8 mouse cellular contexts compared by ENCODE assay signal in genomic region chr15:10178131-10178566, GRCm38 (mm10). TPM values are rescaled to one million over a fixed set of nuclear protein-coding genes. Genes with fewer than 3 reads are reported as not detected.
DNase-seq lines count a peak whose midpoint lies in the region; ATAC-seq lines count a peak whose summit lies in the region.

No protein-coding gene starts in this region.

- ATAC-seq in heart, embryonic 13.5 days (ENCODE audit: extremely low read depth, insufficient number of reproducible peaks, low FRiP score, low TSS enrichment), result no peak
- no peak for ATAC-seq in limb, embryonic 15.5 days (ENCODE audit: insufficient number of reproducible peaks, low FRiP score, low TSS enrichment, low read depth)

- peak overlapping the region; percentile 97 for H3K4me2 ChIP-seq in heart, embryonic 13.5 days
- H3K4me2 ChIP-seq in limb, embryonic 15.5 days, result peak overlapping the region; percentile 75

- 2% methylated on average over 10 of the region's 10 CpGs for WGBS in heart, embryonic 13.5 days
- 4% methylated on average over 10 of the region's 10 CpGs for WGBS in limb, embryonic 15.5 days

- peak overlapping the region; percentile 78 for H3K9ac ChIP-seq in heart, embryonic 13.5 days
- no peak overlapping the region for H3K9ac ChIP-seq in limb, embryonic 15.5 days

- H3K36me3 ChIP-seq in heart, embryonic 13.5 days, result no peaks in the 10 kb centered on the region
- no peaks in the 10 kb centered on the region for H3K36me3 ChIP-seq in limb, embryonic 15.5 days
- no peaks in the 10 kb centered on the region for H3K36me3 ChIP-seq in splenic B cell, adult 2 months (ENCODE audit: control insufficient read depth, insufficient read depth, low read length, poor library complexity, severe bottlenecking)

- H3K4me3 ChIP-seq in heart, embryonic 13.5 days, result peak overlapping the region; percentile 61
- peak overlapping the region; percentile 35 for H3K4me3 ChIP-seq in limb, embryonic 15.5 days

- H3K4me1 ChIP-seq in heart, embryonic 13.5 days, result peaks cover 8% of the 10 kb centered on the region; the same call in 1 of the 2 replicates
- H3K4me1 ChIP-seq in limb, embryonic 15.5 days, result peaks cover 14% of the 10 kb centered on the region

- H3K27ac ChIP-seq in heart, embryonic 13.5 days (replicated peaks), result no peak overlapping the region
- H3K27ac ChIP-seq in limb, embryonic 15.5 days, result no peak overlapping the region

- peaks cover 16% of the 10 kb centered on the region for H3K27me3 ChIP-seq in heart, embryonic 13.5 days (replicated peaks)
- peaks cover 7% of the 10 kb centered on the region; the same call in 1 of the 2 replicates for H3K27me3 ChIP-seq in limb, embryonic 15.5 days
- peaks cover 2% of the 10 kb centered on the region for H3K27me3 ChIP-seq in splenic B cell, adult 2 months (ENCODE audit: control insufficient read depth, insufficient read depth, low read length, poor library complexity, severe bottlenecking)

- DNase-seq in heart, adult 11 months, result no peak
- peak; percentile 24 for DNase-seq in R1 (ENCODE audit: low read depth, low spot score)
- DNase-seq in forelimb bud, embryonic 11.5 days (ENCODE audit: low read depth, low spot score), result peak; percentile 6
- peak; percentile 9 for DNase-seq in splenic B cell, adult 2 months (ENCODE audit: low read depth, low spot score)
- no peak for DNase-seq in right cerebral cortex, adult 2 months (ENCODE audit: low spot score in 2 of 2)
- no peak for DNase-seq in T-cell, adult 2 months (ENCODE audit: low spot score)

- no peaks in the 10 kb centered on the region for H3K9me3 ChIP-seq in heart, embryonic 13.5 days
- no peaks in the 10 kb centered on the region for H3K9me3 ChIP-seq in limb, embryonic 15.5 days

RNA-seq across cellular contexts. Expression of gene Prlr, which starts 1.1 kb away (rescaled TPM):
- polyA plus RNA-seq in heart, embryonic 13.5 days (2015; fragmentation: Nextera tagmentation; extraction: Ambion mirVana), result 1.2 and 1.5 TPM in 2 replicates
- 0.93 and 1.6 TPM in 2 replicates for polyA plus RNA-seq in limb, embryonic 15.5 days (2015; fragmentation: Nextera tagmentation; extraction: Ambion mirVana)

Comparison
In these comparisons a context has a peak if more than half of its experiments do, and no peak if none do; other contexts are left out.
1. DNase-seq: peak in R1 (single experiment), forelimb bud, embryonic 11.5 days (single experiment) and splenic B cell, adult 2 months (single experiment); none in heart, adult 11 months (single experiment), right cerebral cortex, adult 2 months (0 of 2) and T-cell, adult 2 months (single experiment).